Mouse (Mus musculus) left cerebral cortex, postnatal 14 days (tissue): ENCODE data around the gene Uvrag. TPM values are rescaled to one million over a fixed set of nuclear protein-coding genes. Genes with fewer than 3 reads are reported as not detected.

Experiments
- DNase-seq, 2 experiments: peaks; one replicate each; pipeline ENCODE4 v3.0.0; 2021 to 2022; ENCODE audit warnings: low spot score in 2 of 2, mixed read lengths in 1 of 2
- intact Hi-C: fragments of 180-260 bp; cut with DNase I; formaldehyde crosslinking; loops from one replicate; pipeline ENCODE4 v1.15.1; 2025
- total RNA-seq, 2 experiments: library from RNA; stranded (reverse); gene quantifications; 2 replicates each; pipeline ENCODE4 v1.2.3; 2021

The Uvrag gene
- total RNA-seq, 2 experiments from 2014 or later = 39.4 to 41.7 TPM

GRCm38 (mm10) chr7:98887811-98888261 lies 253.1 kb downstream of the Uvrag start:
- DNase-seq = no peak
- intact Hi-C loops = no loop called here

DNA sequence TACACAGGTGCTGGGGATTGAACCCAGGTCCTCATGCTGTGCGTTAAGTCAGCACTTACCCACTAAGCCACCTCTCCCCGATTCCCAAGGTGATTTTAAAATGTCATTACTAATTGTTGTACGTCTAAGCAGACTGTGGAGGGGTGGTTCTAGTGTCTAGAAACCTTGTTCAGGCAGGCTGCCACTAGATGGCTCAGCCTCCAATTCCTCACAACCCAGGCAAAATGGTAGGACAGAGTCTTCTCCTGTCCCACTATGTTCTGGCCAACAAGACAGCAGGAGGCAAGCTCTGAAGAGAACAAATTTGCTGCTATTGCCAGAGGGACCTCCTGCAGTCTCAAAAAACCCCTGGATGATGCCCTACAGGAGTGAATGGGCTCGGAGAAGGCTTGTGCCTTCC lies 259.1 kb downstream of the Uvrag start:
- intact Hi-C loops = no loop called here
- no peak for DNase-seq

DNA sequence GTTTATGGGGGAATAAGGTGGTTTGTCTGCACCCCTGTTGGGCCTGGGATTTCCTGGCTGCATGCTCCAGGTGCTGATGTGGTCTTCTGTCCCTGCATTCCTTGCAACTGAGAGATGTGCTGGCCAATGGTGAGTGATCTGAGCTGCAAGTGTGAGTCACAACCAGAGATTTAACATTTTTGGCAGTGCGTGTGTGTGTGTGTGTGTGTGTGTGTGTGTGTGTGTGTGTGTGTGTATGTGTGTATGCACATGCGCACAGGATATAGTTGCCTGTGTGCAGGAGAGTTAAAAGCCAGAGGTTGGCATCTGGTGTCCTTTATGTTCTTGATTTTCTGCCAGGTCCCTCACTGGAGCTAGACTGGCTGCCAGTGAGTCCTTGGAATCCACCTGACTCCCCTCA lies 261.8 kb downstream of the Uvrag start:
- DNase-seq = peak in 1 of 2 experiments; percentile 42
- intact Hi-C loops = no loop called here

DNA sequence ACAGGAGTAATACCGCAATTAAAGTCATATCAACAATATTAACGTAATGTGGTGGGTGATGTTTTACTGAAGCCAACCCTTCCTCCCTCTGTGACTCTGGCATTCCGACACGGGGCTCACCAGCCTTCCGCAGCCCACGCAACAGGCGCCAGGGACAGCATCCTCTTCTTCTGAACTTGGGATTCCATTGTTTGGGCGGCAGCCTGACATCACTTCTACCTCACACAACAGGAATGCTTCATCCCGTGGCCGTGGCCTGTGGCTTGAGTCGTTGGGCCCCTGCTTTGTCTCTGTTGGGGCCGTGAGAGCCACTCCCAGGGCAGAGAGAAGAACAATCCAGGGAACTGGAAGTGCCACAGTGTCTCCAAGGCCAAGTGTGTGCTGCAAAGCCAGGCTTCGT lies 264.8 kb downstream of the Uvrag start:
- no peak for DNase-seq
- intact Hi-C loops = no loop called here

GRCm38 (mm10) chr7:98875390-98875990 lies 265.5 kb downstream of the Uvrag start:
- DNase-seq = peak in 1 of 2 experiments; percentile 21
- intact Hi-C loops = no loop called here

- intact Hi-C loops = no loop called here
Observed at GRCm38 (mm10) chr7:98874411-98874951, 266.5 kb downstream of the Uvrag start.

GRCm38 (mm10) chr7:98873316-98873715 lies 267.6 kb downstream of the Uvrag start:
- DNase-seq = no peak
- intact Hi-C loops = no loop called here

More at GRCm38 (mm10) chr7:98874411-98874951, 266.5 kb downstream of the Uvrag start:
- no peak for DNase-seq

DNA sequence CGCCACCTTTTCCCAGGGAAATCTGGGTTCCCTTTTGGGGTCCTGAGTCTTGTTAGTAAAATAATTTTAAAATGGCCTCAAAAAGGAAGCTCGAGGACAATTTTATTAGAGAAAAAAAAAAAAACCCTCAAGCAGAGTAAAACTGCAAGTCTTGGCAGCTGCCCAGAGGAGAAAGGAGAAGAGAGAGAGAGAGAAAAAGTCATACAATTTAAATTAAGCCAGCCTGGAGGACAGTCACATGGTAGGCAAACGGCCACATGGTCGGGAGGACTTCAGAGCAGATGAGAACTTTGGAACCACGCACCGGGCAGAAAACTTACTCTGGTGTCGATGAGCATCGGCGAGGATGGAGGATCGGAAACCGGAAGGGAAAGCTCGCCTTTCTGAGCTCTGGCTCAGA lies 269.1 kb downstream of the Uvrag start:
- intact Hi-C loops = no loop called here

DNA sequence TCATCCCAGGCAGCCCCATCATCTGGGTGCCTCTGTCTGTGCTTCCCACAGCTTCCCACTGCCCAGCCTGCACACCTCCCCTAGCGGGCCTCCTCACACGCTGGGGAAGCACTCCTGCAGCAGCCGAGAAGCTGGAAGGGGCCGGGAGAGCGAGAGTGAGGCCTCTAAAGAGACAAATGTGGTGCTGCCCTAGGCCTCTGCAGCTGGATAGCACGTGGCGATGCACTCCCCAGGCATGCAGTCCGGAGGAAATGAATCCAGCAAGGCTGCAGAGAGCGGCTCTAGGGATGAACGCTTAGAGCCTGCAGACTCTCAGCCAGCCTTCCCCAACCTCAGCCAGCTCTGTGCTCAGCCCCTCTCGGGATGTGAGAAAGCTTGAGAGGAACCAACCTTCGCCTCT lies 270.1 kb downstream of the Uvrag start:
- intact Hi-C loops = no loop called here
- no peak for DNase-seq

More for the DNA sequence above, 269.1 kb downstream of the Uvrag start:
- no peak for DNase-seq

DNA sequence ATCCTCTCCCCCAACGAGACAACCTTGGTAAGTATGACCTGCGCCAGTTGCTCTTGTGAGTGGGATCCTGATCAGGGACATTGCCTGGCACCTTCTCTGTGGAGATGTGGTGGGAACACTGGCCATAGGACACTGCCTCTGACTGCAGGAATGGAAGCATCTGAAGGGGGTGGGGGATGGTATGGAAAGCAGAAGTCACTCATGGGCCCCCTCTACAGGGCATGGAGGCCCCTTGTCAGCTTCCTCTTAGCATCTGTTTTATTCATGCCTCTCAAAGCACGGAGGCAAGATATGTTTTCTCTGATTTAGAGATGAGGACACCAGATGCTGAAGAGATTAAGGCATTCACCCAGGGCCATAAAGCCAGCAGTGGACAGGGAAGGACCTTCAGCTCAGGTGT lies 271.9 kb downstream of the Uvrag start:
- DNase-seq = no peak
- intact Hi-C loops = no loop called here

DNA sequence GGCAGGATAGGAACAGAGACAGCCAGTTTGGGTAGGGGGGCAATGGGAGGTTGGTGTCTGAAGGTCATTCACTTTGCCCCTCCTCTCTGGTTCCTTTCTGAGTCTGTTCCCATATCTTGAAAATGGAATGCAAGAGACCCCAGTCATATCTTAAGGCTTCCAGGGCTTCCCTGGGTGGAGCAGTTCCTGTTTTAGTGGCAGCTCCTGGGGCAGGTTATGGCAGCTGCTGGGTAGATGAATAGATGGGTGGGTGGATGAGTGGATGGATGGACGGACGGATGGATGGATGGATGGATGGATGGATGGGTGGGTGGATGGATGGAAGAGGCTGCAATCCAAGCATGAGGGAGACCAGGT lies 273.2 kb downstream of the Uvrag start:
- no peak for DNase-seq
- intact Hi-C loops = no loop called here

DNA sequence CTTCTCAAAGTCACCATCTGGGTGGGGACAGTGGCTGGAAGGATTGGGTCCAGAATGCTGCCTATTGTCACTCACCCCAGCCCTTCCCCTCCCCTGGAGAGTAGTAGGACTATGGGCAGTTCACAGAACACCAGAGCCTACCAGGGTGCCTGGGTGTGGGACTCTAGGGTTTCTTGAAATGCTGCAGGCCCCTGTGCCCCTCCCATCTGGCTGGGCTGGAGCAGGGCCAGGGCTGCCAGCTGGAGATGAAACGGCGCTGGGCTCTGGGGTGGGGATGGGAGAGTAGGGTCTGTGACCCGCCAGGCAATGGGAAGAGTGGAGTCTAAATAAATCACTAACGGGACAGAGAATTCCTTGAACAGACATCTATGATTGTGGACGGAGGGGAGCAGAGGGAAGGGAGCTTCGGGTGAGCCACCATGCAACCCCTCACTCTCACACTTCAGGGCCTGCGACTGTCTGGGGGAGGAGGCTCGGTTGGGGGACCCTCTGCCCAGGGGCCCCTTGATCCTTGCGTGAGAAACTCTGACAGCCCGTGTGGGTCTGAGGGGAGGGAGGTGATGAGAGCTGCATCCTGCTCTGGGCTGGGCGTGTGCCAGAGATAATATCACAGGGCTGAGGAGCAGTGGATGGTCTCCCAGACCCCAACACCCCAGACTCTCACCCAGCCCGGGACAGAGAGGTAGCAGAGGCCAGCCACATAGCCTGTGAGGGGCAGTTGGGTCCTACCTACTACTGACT lies 273.7 kb downstream of the Uvrag start:
- intact Hi-C loops = no loop called here
- DNase-seq = no peak

DNA sequence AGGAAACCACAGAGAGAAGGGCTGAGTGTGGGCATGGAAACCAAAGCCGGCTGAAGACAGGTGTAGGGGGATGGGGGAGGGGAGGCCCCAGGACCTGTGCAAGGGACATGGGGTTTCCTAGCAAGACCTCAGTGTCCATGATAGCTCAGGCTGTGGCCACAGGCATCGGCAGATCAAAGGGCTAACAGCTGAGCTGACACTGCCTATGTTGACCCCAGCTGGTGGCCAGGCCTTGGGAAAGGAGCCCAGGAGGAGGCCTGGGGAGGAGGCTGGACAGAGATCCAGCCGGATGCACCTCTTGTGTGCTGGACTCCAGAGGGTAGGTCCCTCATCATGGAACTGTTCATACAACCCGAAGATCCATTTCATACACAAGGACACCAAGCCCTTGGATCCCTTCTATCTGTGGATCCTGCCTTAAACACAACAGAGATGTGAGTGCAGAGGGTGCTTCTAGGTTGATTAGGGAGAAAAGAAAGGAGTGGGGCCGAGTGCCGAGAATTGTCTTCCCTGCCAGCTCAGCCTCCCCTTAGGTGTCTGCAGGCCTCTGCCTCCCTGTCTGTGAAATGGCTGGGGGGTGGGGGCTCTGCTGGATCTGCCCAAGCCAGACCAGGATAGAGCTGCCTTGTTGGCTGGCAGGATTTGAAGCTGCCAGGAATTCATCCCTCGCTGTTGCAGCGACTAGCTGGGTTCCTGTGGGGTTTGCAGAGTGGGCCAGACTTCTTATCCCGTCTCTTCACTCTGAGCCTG lies 276.8 kb downstream of the Uvrag start:
- DNase-seq = no peak
- intact Hi-C loops = no loop called here

DNA sequence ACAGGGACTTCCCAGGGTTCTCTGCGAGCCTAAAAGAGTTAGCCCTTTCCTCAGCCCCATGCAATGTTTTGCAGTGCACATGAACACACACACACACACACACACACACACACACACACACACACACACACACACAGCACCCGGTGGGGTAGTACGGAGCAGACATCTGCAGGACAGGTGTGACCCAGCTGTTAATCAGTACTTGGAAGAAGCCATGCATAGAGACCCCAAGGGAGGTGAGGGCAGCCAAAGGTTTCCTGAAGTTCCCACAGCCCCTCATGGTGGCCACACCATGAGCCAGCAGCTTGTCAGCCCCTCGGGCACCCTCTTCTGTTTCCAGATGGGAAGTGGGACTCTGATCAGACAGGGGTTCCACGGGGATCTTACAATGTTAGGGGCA lies 277.9 kb downstream of the Uvrag start:
- no peak for DNase-seq

DNA sequence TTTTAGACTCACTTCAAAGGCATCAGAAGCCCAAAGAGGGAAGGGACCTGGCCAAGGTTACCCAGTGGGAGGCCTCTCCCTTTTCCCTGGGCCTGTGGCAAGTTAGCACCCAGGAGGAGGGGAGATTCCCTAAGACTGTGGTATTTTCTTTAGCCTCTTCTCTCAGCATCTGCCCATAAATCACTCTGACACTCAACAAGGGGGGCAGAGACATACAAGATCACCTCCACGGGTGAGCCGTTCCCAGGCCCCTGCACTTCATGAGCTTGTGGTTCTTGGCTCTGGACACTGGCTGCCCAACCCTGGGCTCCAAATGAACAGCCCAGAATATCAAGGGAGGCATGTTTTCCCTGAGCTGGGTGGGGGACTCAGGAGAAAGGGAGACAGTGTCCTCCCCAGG lies 279.9 kb downstream of the Uvrag start:
- intact Hi-C loops = no loop called here
- DNase-seq = no peak

More for the DNA sequence above, 277.9 kb downstream of the Uvrag start:
- intact Hi-C loops = no loop called here

GRCm38 (mm10) chr7:98857094-98857493 lies 283.8 kb downstream of the Uvrag start:
- DNase-seq = no peak
- intact Hi-C loops = no loop called here

DNA sequence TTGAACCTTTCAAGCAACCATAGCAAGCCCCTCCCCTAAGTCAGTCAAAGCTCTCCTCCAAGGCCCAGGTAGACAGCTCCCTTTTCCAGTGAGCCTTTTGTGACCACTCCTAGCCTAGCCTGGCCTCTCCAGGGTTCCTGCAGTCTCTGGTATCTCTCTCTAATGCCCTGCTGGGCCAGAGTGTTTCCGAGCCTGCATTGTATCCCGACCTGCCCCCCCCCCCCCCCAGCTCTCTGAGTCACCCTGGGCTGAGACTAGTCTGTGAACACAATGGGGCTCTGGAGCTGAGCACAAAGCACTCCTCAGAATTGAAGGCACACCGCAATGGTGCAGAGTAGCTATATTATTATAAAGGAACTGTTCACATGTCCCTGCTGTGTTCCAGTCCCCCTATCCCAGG lies 284.8 kb downstream of the Uvrag start:
- DNase-seq = no peak

GRCm38 (mm10) chr7:98855388-98855787 lies 285.6 kb downstream of the Uvrag start:
- intact Hi-C loops = no loop called here
- DNase-seq = peak in 1 of 2 experiments; percentile 19

More for the DNA sequence above, 284.8 kb downstream of the Uvrag start:
- intact Hi-C loops = no loop called here

- no peak for DNase-seq
- intact Hi-C loops = no loop called here
Observed at GRCm38 (mm10) chr7:98853806-98854205, 287.1 kb downstream of the Uvrag start.

DNA sequence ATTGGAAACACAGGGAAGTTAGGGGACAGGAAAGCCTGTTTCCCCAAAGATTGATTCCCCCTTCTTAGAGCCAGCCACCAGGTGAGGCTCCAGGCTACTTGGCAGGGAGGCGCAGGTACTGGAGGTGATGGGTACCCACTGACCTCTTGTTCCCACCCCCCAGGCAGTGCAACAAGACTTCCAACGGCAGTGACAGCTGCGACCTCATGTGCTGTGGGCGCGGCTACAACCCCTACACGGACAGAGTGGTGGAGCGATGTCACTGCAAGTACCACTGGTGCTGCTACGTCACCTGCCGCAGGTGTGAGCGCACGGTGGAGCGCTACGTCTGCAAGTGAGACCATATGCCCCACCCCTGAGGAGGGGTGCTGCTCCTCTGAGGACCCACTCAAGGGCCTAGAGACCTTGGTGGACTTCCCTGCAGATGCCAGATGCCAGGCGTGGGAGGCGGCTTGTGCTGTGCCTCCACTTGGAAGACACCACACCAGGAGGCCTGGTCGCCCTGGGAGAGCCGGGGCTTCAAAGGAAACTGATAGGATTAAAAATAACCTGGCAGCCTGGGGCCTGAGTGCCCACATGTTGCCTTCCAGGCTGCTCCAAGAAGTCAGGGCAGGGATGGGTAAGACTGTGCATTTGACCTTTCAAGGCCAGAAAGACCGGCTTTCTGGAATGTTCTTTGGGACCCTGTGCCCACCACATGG lies 287.8 kb downstream of the Uvrag start:
- no peak for DNase-seq
- intact Hi-C loops = no loop called here
